Mouse (Mus musculus) spleen, adult 2 months (tissue): Measurements from ENCODE around the gene Alox15. TPM values are rescaled to one million over a fixed set of nuclear protein-coding genes. Genes with fewer than 3 reads are reported as not detected.

Experiments
- DNase-seq, 2 experiments: peaks; one replicate each; pipeline versions ENCODE4 v3.0.0 to v3.0.0-alpha.2; 2012 to 2021; ENCODE audit warnings: low spot score in 2 of 2, low read depth in 1 of 2
- H3K27ac ChIP-seq: fragments of 200-500 bp; 2 replicates; pipeline ENCODE4 v1.5.1; 2012; ENCODE audit warnings: low read length, inconsistent platforms; ENCODE audit not compliant: insufficient read depth
- H3K27me3 ChIP-seq: fragments of 200-500 bp; 2 replicates; pipeline ENCODE4 v1.6.1; 2012; ENCODE audit warnings: mild to moderate bottlenecking, moderate library complexity, low read length, inconsistent platforms; ENCODE audit not compliant: control insufficient read depth, insufficient read depth
- H3K36me3 ChIP-seq: fragments of 200-500 bp; 2 replicates; pipeline ENCODE4 v1.6.1; 2012; ENCODE audit warnings: mild to moderate bottlenecking, low read length, inconsistent platforms; ENCODE audit not compliant: control insufficient read depth, insufficient read depth
- H3K4me1 ChIP-seq: fragments of 200-500 bp; 2 replicates; pipeline ENCODE4 v1.6.1; 2011; ENCODE audit warnings: inconsistent platforms; ENCODE audit not compliant: control insufficient read depth, insufficient read depth, insufficient read length
- H3K4me3 ChIP-seq: fragments of 200-500 bp; 2 replicates; pipeline ENCODE4 v1.5.1; 2011; ENCODE audit warnings: mild to moderate bottlenecking, inconsistent platforms; ENCODE audit not compliant: insufficient read depth, insufficient read length; ENCODE audit errors: extremely low read depth
- CTCF ChIP-seq: fragments of 200-500 bp; IDR thresholded peaks from 2 replicates; pipeline ENCODE4 v1.5.1; 2011; ENCODE audit warnings: mild to moderate bottlenecking, inconsistent platforms; ENCODE audit not compliant: insufficient read depth, insufficient read length, insufficient replicate concordance; ENCODE audit errors: extremely low read depth
- POLR2A ChIP-seq: fragments of 200-500 bp; IDR thresholded peaks from 2 replicates; pipeline ENCODE4 v1.6.1; 2011; ENCODE audit warnings: low read depth, low read length, inconsistent platforms
- WGBS: fragments of 180-500 bp; shearing (Covaris S2); methylation state at CpG from one replicate; pipeline ENCODE4 v1.1.7; 2018; 5-methylcytosine and 5-hydroxymethylcytosine counted together
- polyA plus RNA-seq: library from polyadenylated mRNA; depleted of rRNA; stranded (reverse); fragments of >200 nt; gene quantifications from 2 replicates; pipeline ENCODE4 v1.2.3, GENCODE M21; 2012; rRNA removed

Alox15 gene
- polyA plus RNA-seq, 1 experiment = 2.5 TPM

- WGBS = 23% methylated on average over 4 of the region's 4 CpGs
- no peaks in the 10 kb centered on the region for H3K36me3 ChIP-seq
- no peaks in the 10 kb centered on the region for H3K27me3 ChIP-seq
- H3K4me3 ChIP-seq = no peak overlapping the region
- peak overlapping the region; percentile 79 for H3K27ac ChIP-seq
- H3K4me1 ChIP-seq = peaks cover 9% of the 10 kb centered on the region; the same call in 1 of the 2 replicates
- DNase-seq = no peak
- TF ChIP-seq POLR2A = no peak
- TF ChIP-seq CTCF = no peak
These were observed 54.4 kb downstream of the Alox15 start for GRCm38 (mm10) chr11:70297405-70297804.

Other genes starting within 250 kb of the Alox15 start
- 0.35 and 0.50 TPM in 2 replicates for gene Mgl2, start 221.7 kb downstream of the Alox15 start, polyA plus RNA-seq
- gene Clec10a, start 195.8 kb downstream of the Alox15 start, polyA plus RNA-seq = 2.8 and 4.1 TPM in 2 replicates
- gene Slc16a11, start 139.3 kb downstream of the Alox15 start, polyA plus RNA-seq = 0.32 and 0.40 TPM in 2 replicates
- gene Slc16a13, start 131.0 kb downstream of the Alox15 start, polyA plus RNA-seq = 5.3 and 5.6 TPM in 2 replicates
- gene Bcl6b, start 122.2 kb downstream of the Alox15 start, polyA plus RNA-seq = 3.7 and 5.6 TPM in 2 replicates
- 60.0 and 85.5 TPM in 2 replicates for gene 0610010K14Rik, start 114.1 kb downstream of the Alox15 start, polyA plus RNA-seq
- gene Gm21988, start 112.2 kb downstream of the Alox15 start, polyA plus RNA-seq = 5.1 and 5.8 TPM in 2 replicates
- 83.7 and 101 TPM in 2 replicates for gene Rnasek, start 112.2 kb downstream of the Alox15 start, polyA plus RNA-seq
- 21.1 and 21.4 TPM in 2 replicates for gene Alox12, start 96.7 kb downstream of the Alox15 start, polyA plus RNA-seq
- gene Alox12e, start 29.4 kb downstream of the Alox15 start, polyA plus RNA-seq = 0.12 and 0.13 TPM in 2 replicates
- 15.5 and 17.9 TPM in 2 replicates for gene Pelp1, start 58.0 kb upstream of the Alox15 start, polyA plus RNA-seq
- gene Arrb2, start 80.6 kb upstream of the Alox15 start, polyA plus RNA-seq = 145 TPM in 2 replicates
- gene Med11, start 99.9 kb upstream of the Alox15 start, polyA plus RNA-seq = 24.6 and 29.2 TPM in 2 replicates
- gene Zmynd15, start 107.4 kb upstream of the Alox15 start, polyA plus RNA-seq = 10.5 and 10.6 TPM in 2 replicates
- 28.8 TPM in 2 replicates for gene Cxcl16, start 108.0 kb upstream of the Alox15 start, polyA plus RNA-seq
- gene Tm4sf5, start 153.2 kb upstream of the Alox15 start, polyA plus RNA-seq = 0.77 and 1.3 TPM in 2 replicates
- gene Vmo1, start 162.6 kb upstream of the Alox15 start, polyA plus RNA-seq = 0.25 and 0.32 TPM in 2 replicates
- gene Gltpd2, start 167.2 kb upstream of the Alox15 start, polyA plus RNA-seq = 0.18 TPM in 1 of 2 replicates, not detected in the other
- gene Psmb6, start 173.3 kb upstream of the Alox15 start, polyA plus RNA-seq = 125 and 155 TPM in 2 replicates
- not detected in 2 replicates for gene Gm40193, start 180.9 kb upstream of the Alox15 start, polyA plus RNA-seq
- 12.3 and 13.9 TPM in 2 replicates for gene Pld2, start 188.0 kb upstream of the Alox15 start, polyA plus RNA-seq
- 74.8 and 91.9 TPM in 2 replicates for gene Mink1, start 210.8 kb upstream of the Alox15 start, polyA plus RNA-seq